Mouse (Mus musculus) heart, postnatal 0 days (tissue): ENCODE measurements around the gene Ssmem1.

Source experiments
- CTCF ChIP-seq: IDR thresholded peaks from 2 replicates; pipeline ENCODE4 v1.5.1; 2016; ENCODE audit warnings: antibody characterized with exemption, control low read depth, low read depth
- EP300 ChIP-seq: IDR thresholded peaks from 2 replicates; pipeline ENCODE4 v1.6.1; 2016; ENCODE audit warnings: antibody characterized with exemption, low read depth

DNA sequence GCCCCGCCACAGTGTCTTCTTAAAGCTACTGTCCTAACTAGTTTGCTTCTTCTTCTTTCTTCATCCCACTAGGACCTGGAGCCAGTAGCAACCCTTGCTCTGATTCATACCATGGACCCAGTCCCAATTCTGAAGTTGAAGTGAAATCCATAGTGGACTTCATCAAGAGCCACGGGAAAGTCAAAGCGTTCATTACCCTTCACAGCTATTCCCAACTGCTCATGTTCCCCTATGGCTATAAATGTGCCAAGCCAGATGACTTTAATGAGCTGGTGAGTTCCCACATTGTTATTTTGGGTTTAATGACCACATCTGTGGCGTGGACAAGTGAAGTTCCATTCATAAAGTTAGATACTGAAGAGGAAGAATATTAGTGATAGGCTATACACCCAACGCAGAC, 44.4 kb downstream of the Ssmem1 start:
- TF ChIP-seq CTCF: no peak
- no peak for TF ChIP-seq EP300
